Mouse (Mus musculus) spleen, adult 2 months (tissue): ENCODE data around the gene Hip1r.

Experiments
- CTCF ChIP-seq: fragments of 200-500 bp; IDR thresholded peaks from 2 replicates; pipeline ENCODE4 v1.5.1; 2011; ENCODE audit warnings: mild to moderate bottlenecking, inconsistent platforms; ENCODE audit not compliant: insufficient read depth, insufficient read length, insufficient replicate concordance; ENCODE audit errors: extremely low read depth
- POLR2A ChIP-seq: fragments of 200-500 bp; IDR thresholded peaks from 2 replicates; pipeline ENCODE4 v1.6.1; 2011; ENCODE audit warnings: low read depth, low read length, inconsistent platforms

DNA sequence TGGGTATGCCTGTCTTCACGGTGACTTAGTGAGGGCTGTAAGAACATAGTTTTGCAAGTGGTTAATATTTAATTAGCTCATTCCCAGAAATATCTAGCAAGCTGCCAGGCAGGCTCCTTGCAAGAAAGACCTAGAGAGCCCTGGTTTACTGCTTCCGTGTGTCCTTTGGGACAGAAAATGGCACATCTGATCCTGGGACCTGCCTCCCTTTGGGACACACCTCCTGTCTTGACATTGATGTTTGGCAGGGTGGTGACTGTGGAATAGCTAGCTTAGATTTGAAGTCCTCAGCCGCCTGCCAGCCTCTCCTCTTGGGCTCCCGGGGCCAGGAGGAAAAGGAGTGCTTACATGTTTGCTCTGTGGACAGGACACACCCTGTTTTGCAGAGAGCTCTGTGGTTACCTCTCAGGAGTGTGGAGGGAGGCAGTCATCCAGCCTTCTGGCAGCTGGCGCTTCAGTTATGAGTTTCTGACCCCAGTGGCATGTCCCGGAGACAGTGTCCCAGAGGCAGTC, 2.3 kb downstream of the Hip1r start:
- TF ChIP-seq POLR2A: no peak
- no peak for TF ChIP-seq CTCF
